Mouse (Mus musculus) liver, adult 2 months (tissue): Measurements from ENCODE around the gene Hist2h3c2.
"Not testable (repeated sequence)": the region's sequence is repeated elsewhere in the genome, so short reads cannot be mapped to it uniquely, and the experiment has no call there.

Experiments used
- CTCF ChIP-seq: fragments of 200-500 bp; IDR thresholded peaks from 2 replicates; pipeline ENCODE4 v1.5.1; 2011; ENCODE audit warnings: low read depth, low read length, control low read depth
- POLR2A ChIP-seq: fragments of 200-500 bp; IDR thresholded peaks from 2 replicates; pipeline ENCODE4 v1.6.1; 2011; ENCODE audit warnings: low read length, control low read depth; ENCODE audit not compliant: insufficient read depth; ENCODE audit errors: extremely low read depth

GRCm38 (mm10) chr3:96287334-96287733 is 48.4 kb upstream of the Hist2h3c2 start:
- TF ChIP-seq POLR2A: not testable (repeated sequence)
- peak; percentile 69 for TF ChIP-seq CTCF
